Mouse (Mus musculus) midbrain, embryonic 13.5 days (tissue): ENCODE measurements at regions not wholly inside any gene's neighbourhood (a gene's known extent, or its start where the extent isn't known, plus 50 kb on each side); places are given as distances from the start of the nearest gene placed in this dataset.
A peak's percentile ranks its signal among the peaks of the same experiment; 100 is the strongest.

Experiments
- ATAC-seq: fragments of 200-750 bp; cut with Nextera tagmentation; 2 replicates; pipeline ENCODE4 v1.8.0; 2017; ENCODE audit warnings: mild to moderate bottlenecking, moderate TSS enrichment, moderate library complexity
- H3K27ac ChIP-seq: fragments of 300-500 bp; sonication (generic); 2 replicates; pipeline ENCODE4 v1.5.1; 2015; ENCODE audit warnings: inconsistent platforms, mild to moderate bottlenecking, moderate library complexity
- H3K27me3 ChIP-seq: fragments of 300-500 bp; sonication (generic); 2 replicates; pipeline ENCODE4 v1.6.1; 2015; ENCODE audit warnings: mild to moderate bottlenecking, inconsistent platforms
- H3K36me3 ChIP-seq: fragments of 300-500 bp; sonication (generic); 2 replicates; pipeline ENCODE4 v1.6.1; 2015; ENCODE audit warnings: mild to moderate bottlenecking, inconsistent platforms
- H3K4me1 ChIP-seq: fragments of 300-500 bp; sonication (generic); replicated peaks from 2 replicates; pipeline ENCODE4 v1.6.1; 2015; ENCODE audit warnings: inconsistent platforms
- H3K4me2 ChIP-seq: fragments of 300-500 bp; sonication (generic); replicated peaks from 2 replicates; pipeline ENCODE4 v1.6.1; 2015; ENCODE audit warnings: moderate library complexity, mild to moderate bottlenecking, inconsistent platforms
- H3K4me3 ChIP-seq: fragments of 300-500 bp; sonication (generic); replicated peaks from 2 replicates; pipeline ENCODE4 v1.5.1; 2015; ENCODE audit warnings: mild to moderate bottlenecking, inconsistent platforms
- H3K9ac ChIP-seq: fragments of 300-500 bp; sonication (generic); replicated peaks from 2 replicates; pipeline ENCODE4 v1.6.1; 2015; ENCODE audit warnings: mild to moderate bottlenecking, inconsistent platforms
- H3K9me3 ChIP-seq: fragments of 300-500 bp; sonication (generic); 2 replicates; pipeline ENCODE4 v1.6.1; 2016; ENCODE audit warnings: mild to moderate bottlenecking, inconsistent platforms
- WGBS: fragments of 180-500 bp; shearing (Covaris S2); methylation state at CpG from one replicate; pipeline ENCODE4 v1.1.7; 2015; 5-methylcytosine and 5-hydroxymethylcytosine counted together

DNA sequence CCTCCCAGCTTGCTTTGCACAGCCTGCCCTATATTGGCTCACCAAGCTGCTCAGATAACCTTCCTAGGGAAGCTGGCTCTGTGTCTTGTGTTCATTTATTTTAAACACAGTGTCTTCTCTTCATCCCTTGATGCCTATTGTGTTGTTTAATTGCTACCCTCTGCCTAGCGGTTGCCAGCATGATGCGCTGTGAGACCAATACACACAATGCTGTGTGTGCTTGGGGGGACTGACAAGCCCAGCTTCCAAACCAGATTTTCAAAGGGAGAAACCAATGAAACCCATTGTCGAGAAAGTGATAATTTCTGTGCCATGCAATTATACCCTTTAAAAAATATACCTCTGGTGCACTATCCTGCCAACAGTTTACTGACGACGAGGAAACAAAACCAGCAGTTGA, 247.8 kb downstream of the Nuf2 start:
- no peak overlapping the region for H3K4me2 ChIP-seq
- 92% methylated on average over 5 of the region's 5 CpGs for WGBS
- H3K9ac ChIP-seq, result no peak overlapping the region
- H3K4me1 ChIP-seq, result no peaks in the 10 kb centered on the region
- H3K36me3 ChIP-seq, result no peaks in the 10 kb centered on the region
- H3K27ac ChIP-seq, result no peak overlapping the region
- H3K4me3 ChIP-seq, result no peak overlapping the region
- H3K9me3 ChIP-seq, result no peaks in the 10 kb centered on the region
- H3K27me3 ChIP-seq, result no peaks in the 10 kb centered on the region
- no peak for ATAC-seq

DNA sequence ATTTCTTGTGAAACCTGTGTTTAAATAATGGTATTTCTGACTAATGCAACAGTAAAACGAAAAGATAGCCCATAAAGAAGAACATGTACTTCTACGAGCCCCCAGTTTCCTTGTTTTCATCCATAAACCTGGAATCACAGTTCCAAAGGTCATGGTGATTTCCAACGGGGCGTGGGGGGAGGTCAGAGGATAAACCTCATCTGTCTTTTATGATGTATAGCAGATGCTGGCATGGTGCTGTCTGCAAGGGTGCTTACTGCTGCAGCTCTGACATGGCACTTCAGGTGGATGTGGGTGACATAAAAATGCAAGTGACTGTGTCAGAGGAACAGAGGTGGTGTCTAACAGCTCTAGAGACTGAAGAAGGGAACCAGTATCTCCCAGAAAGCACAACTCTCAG, 260.5 kb downstream of the Nuf2 start:
- Histone ChIP-seq H3K4me1 (no peaks in the 10 kb centered on the region), H3K9ac (no peak overlapping the region), H3K4me2 (no peak overlapping the region), H3K27me3 (no peaks in the 10 kb centered on the region), H3K27ac (no peak overlapping the region), H3K36me3 (no peaks in the 10 kb centered on the region), H3K9me3 (no peaks in the 10 kb centered on the region), H3K4me3 (no peak overlapping the region)
- WGBS, result 76% methylated on average over 4 of the region's 4 CpGs
- no peak for ATAC-seq

DNA sequence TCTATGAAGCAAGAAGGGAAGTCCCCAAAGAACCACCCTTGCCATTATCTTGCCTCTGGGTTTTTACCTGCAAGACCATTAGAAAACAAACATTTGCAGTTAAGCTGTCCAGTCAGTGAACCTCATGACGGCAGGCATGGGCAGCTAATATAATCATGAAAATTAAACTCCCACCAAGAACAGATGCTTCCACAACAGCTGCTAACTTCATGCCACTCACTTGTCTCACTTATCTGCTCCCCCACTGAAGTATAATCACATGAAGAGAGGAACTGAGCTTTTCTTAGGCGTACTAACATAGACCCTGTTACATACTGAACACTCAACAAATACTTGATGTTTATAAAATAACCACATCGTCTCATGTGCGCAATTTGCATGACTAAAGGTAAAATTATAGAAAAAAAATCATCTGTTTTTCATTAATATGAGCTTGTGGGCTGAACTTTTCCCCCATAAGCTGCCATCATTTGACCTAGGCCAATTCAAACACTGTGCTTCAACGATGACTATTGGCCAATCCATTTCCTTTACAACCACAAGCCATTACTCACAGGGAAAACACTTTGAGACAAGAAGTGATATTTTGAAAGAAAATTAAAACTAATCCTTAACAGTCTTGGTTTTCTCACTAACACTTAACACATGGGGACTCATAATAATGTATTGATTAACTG, 267.1 kb downstream of the Nuf2 start:
- H3K9ac ChIP-seq, result no peak overlapping the region
- no peak for ATAC-seq
- no peaks in the 10 kb centered on the region for H3K36me3 ChIP-seq
- no peaks in the 10 kb centered on the region for H3K9me3 ChIP-seq
- WGBS, result 88% methylated on average over 5 of the region's 5 CpGs
- no peak overlapping the region for H3K27ac ChIP-seq
- H3K4me3 ChIP-seq, result no peak overlapping the region
- no peaks in the 10 kb centered on the region for H3K27me3 ChIP-seq
- no peaks in the 10 kb centered on the region for H3K4me1 ChIP-seq
- H3K4me2 ChIP-seq, result no peak overlapping the region

DNA sequence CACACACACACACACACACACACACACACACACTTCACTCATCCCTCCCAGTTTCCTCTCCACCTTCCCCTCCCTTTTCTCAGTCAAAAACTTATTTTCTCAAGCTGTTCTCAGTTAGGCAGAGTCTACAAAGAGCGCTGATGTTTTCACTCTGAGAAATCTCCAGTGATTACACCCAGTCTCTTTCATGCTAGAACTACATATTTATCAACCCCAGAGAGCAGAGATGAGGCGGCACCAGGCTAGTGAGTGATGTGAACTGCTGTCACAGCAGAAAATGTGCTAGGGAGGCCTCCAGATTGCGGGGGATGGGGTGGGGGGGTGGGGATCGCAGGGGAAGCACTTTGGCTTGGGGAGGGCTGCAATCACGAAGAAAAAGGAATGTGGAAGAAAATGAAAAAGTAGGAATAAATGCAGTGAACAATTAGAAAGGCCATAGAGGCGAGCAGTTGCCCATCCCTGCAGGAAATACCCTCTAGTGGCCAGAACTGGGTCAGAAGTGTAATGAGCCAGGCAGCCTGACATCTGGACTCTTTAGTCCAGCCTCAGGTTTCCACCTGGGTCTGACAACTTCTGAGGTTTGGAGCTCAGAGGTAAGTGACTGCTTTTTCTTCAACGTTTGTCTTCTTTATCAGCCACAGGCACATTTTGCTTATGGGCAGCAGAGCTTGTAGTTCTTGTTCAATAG, 276.9 kb downstream of the Nuf2 start:
- no peak overlapping the region for H3K4me3 ChIP-seq
- H3K9me3 ChIP-seq, result no peaks in the 10 kb centered on the region
- no peak overlapping the region for H3K27ac ChIP-seq
- no peaks in the 10 kb centered on the region for H3K36me3 ChIP-seq
- H3K4me1 ChIP-seq, result no peaks in the 10 kb centered on the region
- WGBS, result 61% methylated on average over 7 of the region's 7 CpGs
- H3K27me3 ChIP-seq, result no peaks in the 10 kb centered on the region
- no peak overlapping the region for H3K9ac ChIP-seq
- no peak overlapping the region for H3K4me2 ChIP-seq
- no peak for ATAC-seq

DNA sequence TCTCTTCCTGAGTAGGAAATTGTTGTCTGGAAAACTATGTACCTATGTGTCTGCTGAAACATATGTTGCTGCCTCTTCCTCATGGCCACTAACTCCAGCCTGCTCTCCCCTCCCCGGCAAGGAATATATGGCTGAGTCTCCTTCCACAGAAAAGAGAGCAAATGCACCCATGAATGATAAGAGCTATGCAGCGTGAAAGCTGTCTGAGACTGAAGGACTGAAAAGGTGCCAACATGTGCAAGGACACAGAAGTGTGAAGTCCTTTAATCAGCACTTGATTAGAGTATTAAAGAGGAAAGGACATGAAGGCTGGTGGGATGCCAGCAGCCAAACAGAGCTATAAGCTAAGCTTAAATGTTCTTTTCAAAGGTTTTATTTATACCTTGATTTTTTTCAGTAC, 279.1 kb downstream of the Nuf2 start:
- 80% methylated on average over 2 of the region's 2 CpGs for WGBS
- ATAC-seq, result no peak
- no peaks in the 10 kb centered on the region for H3K9me3 ChIP-seq
- no peaks in the 10 kb centered on the region for H3K27me3 ChIP-seq
- H3K4me1 ChIP-seq, result no peaks in the 10 kb centered on the region
- H3K27ac ChIP-seq, result no peak overlapping the region
- no peak overlapping the region for H3K9ac ChIP-seq
- no peak overlapping the region for H3K4me2 ChIP-seq
- H3K36me3 ChIP-seq, result no peaks in the 10 kb centered on the region
- no peak overlapping the region for H3K4me3 ChIP-seq

DNA sequence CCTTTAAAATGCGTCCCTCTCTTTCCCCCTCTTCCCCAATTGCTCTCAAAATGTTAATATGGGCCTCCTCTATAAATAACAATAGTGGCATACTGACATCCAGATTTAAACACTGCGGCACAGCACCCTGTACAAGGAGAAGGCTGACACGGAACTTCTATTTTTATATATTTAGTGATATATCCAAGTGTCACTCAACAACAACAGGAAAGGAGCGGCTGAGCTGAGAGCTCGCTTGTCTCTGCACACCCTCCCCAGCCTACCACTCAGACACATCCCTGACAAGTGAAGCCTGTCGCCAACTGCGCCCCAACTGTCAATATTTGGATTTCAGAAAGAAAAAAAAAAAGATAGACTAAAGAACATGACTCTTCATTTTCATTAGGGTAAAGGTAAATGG, 282.2 kb downstream of the Nuf2 start:
- Histone ChIP-seq H3K4me2 (no peak overlapping the region), H3K9me3 (no peaks in the 10 kb centered on the region), H3K4me1 (no peaks in the 10 kb centered on the region), H3K4me3 (no peak overlapping the region), H3K36me3 (no peaks in the 10 kb centered on the region), H3K9ac (no peak overlapping the region), H3K27ac (no peak overlapping the region), H3K27me3 (no peaks in the 10 kb centered on the region)
- no peak for ATAC-seq
- WGBS, result 92% methylated on average over 7 of the region's 7 CpGs

DNA sequence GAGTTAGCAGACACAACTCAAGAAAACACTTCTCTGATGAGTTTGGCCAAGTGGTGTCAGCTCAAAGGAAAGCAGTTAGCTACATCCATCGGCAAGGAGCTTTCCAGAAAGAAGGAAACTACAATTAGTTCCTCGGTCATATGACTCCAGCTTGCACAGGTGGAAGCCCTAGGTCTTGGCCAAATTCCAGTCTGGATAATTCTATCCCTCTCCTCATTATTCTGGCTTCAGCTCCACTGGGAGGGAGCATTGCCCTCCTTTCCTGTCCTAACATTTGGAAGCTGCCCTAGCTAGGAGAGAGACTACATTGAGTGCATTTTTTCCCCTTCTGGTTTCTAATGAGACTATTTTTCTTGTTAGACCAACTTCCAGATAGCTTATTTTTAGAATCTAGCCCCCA, 290.9 kb downstream of the Nuf2 start:
- Histone ChIP-seq H3K36me3 (no peaks in the 10 kb centered on the region), H3K9me3 (no peaks in the 10 kb centered on the region), H3K4me1 (peaks cover 3% of the 10 kb centered on the region; the same call in 1 of the 2 replicates), H3K27ac (no peak overlapping the region), H3K27me3 (no peaks in the 10 kb centered on the region), H3K4me3 (no peak overlapping the region), H3K9ac (no peak overlapping the region), H3K4me2 (no peak overlapping the region)
- WGBS, result 92% methylated on average over 2 of the region's 2 CpGs
- ATAC-seq, result no peak

DNA sequence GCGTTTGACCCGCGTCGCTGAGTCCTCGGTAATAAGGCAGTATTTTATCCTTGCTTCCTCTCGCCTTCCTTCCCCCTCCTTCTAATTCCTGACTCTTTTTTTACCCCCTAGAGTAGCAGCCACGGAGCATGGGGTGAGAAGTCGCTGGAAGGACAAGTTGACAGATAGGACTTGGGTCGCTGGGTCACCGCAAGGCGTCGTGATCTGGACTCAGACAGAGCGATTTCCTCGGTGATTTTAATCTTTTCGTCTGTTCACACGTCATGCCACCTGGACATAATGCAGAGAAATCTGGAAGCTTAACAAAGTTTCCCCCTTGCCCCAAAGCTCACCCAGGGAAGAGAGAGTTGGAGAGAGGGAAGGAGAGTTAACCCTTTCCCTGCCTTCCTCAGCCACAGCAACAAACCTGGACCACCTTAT, 292.6 kb downstream of the Nuf2 start:
- 53% methylated on average over 16 of the region's 16 CpGs for WGBS
- H3K27ac ChIP-seq, result no peak overlapping the region
- no peak for ATAC-seq
- no peak overlapping the region for H3K4me2 ChIP-seq
- H3K4me3 ChIP-seq, result no peak overlapping the region
- no peak overlapping the region for H3K9ac ChIP-seq
- no peaks in the 10 kb centered on the region for H3K27me3 ChIP-seq
- peaks cover 7% of the 10 kb centered on the region for H3K4me1 ChIP-seq
- no peaks in the 10 kb centered on the region for H3K36me3 ChIP-seq
- no peaks in the 10 kb centered on the region for H3K9me3 ChIP-seq

DNA sequence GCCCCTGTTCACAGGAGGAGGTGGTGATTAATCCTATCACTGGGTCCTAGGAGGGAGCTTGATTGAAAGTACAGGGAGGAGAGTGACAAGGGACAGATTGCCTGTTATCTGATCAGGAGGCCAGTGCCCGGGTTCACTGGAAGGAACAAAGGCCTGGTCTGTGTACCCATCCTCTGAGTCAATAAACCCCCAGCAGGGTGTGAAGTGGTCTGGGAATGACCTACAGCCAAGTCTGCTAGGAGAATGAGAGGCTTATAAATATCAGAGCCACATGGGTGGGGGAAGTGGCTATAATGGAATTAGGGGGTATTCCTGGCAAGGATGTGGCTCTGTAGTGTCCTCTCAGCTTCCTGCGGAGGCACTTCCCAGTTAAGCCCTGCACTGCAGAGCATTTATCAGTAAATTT, 296.0 kb downstream of the Nuf2 start:
- WGBS, result 4% methylated on average over 2 of the region's 2 CpGs
- ATAC-seq, result peak; percentile 73
- Histone ChIP-seq H3K9ac (no peak overlapping the region), H3K4me2 (no peak overlapping the region), H3K27ac (no peak overlapping the region), H3K9me3 (no peaks in the 10 kb centered on the region), H3K4me3 (no peak overlapping the region), H3K4me1 (peaks cover 7% of the 10 kb centered on the region), H3K27me3 (no peaks in the 10 kb centered on the region), H3K36me3 (no peaks in the 10 kb centered on the region)

DNA sequence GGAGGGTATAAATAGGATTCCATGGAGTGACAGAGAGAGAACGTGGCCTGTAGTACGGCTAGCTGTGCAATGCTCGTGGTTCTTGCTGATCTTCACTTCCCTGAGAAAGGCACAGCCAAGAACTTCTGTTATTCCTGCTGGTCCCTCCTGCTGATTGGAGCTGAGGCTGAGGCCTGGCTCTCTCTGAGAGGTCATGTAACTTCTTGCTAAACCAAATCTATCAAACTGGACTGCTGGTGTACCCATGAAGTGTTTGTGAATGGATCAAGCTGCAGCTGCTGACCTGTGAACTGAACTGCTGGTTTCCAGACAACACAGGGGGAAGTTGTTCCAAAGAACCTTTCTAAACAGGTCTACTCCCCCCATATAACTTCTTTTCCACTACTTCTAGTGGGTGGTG, 297.9 kb downstream of the Nuf2 start:
- H3K27me3 ChIP-seq, result no peaks in the 10 kb centered on the region
- H3K9me3 ChIP-seq, result no peaks in the 10 kb centered on the region
- no peak overlapping the region for H3K9ac ChIP-seq
- H3K4me2 ChIP-seq, result no peak overlapping the region
- WGBS, result 76% methylated on average over 3 of the region's 3 CpGs
- ATAC-seq, result no peak
- no peaks in the 10 kb centered on the region for H3K36me3 ChIP-seq
- H3K4me1 ChIP-seq, result peaks cover 7% of the 10 kb centered on the region
- no peak overlapping the region for H3K27ac ChIP-seq
- H3K4me3 ChIP-seq, result no peak overlapping the region

DNA sequence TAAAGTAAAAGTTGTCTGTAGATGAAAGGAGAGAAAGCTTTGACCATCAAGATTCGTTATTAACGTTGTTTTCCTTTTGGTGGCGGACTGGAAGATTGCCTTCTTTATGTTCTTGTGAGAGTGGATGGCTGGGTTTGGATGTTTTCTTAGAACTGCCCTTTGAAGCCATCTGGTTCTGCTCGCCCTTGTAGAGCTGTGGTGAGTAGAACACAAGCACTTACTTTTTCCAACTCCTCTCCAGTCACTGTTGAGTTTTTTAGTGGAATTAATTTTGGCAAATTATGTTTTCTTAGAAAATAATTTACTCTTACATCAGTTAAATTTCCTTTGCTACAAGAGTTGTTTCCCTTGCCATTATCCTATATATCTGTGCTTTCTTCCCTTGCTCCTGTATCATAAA, 301.2 kb downstream of the Nuf2 start:
- Histone ChIP-seq H3K4me1 (peaks cover 2% of the 10 kb centered on the region), H3K27me3 (no peaks in the 10 kb centered on the region), H3K9ac (no peak overlapping the region), H3K4me2 (no peak overlapping the region), H3K4me3 (no peak overlapping the region), H3K27ac (no peak overlapping the region), H3K9me3 (no peaks in the 10 kb centered on the region; the same call in 1 of the 2 replicates), H3K36me3 (no peaks in the 10 kb centered on the region)
- WGBS, result 83% methylated on average over 4 of the region's 4 CpGs
- no peak for ATAC-seq

DNA sequence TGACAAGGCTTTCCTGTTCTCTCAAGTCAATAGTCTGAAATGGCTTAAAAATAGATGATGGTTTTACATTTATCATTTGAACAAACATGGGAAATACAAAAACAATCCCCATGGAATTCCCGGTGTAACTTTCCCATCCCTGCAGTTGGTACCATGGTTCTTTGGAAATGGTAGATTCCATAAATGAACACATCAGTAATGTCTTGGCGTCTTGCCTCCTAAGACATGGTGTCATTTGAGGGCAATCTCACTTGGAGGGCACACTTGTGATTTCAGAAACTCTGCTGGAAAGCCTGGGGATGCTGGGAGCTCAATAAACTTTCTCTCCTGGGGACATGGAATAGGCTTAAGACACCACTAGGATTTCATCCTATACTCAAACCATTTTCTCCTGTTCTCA, 306.8 kb downstream of the Nuf2 start:
- 94% methylated on average over 2 of the region's 2 CpGs for WGBS
- no peak overlapping the region for H3K4me2 ChIP-seq
- no peaks in the 10 kb centered on the region for H3K27me3 ChIP-seq
- H3K36me3 ChIP-seq, result no peaks in the 10 kb centered on the region
- no peak overlapping the region for H3K9ac ChIP-seq
- H3K9me3 ChIP-seq, result no peaks in the 10 kb centered on the region; the same call in 1 of the 2 replicates
- no peaks in the 10 kb centered on the region for H3K4me1 ChIP-seq
- no peak overlapping the region for H3K27ac ChIP-seq
- ATAC-seq, result no peak
- H3K4me3 ChIP-seq, result no peak overlapping the region

DNA sequence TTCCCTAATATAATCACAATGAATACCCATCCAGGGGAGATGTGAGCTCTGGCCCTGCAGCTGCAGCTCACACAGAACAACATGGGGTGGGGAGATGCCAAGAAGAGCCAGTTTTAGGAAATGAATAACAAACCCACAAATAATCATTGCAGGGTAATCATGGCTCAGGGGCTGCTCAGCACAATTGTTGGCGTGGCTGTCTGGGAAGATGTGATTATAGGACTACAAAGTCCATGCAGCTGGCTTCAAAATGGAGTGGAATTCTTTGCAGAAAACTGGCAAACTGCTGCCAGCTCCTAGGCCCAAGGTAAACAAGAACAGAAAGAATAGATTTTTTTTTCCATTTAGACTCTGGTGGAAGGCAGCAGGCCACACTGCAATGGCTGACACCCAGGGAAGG, 343.6 kb downstream of the Nuf2 start:
- Histone ChIP-seq H3K27me3 (no peaks in the 10 kb centered on the region), H3K9me3 (no peaks in the 10 kb centered on the region), H3K9ac (no peak overlapping the region), H3K4me3 (no peak overlapping the region), H3K4me2 (no peak overlapping the region), H3K27ac (peak overlapping the region; percentile 26; the same call in 1 of the 2 replicates), H3K4me1 (peaks cover 9% of the 10 kb centered on the region; the same call in 1 of the 2 replicates), H3K36me3 (no peaks in the 10 kb centered on the region)
- 24% methylated on average over 1 of the region's 1 CpGs for WGBS
- peak; percentile 53 for ATAC-seq
